In genomic region chr1:37505348-37505730, GRCm38 (mm10) we compare ENCODE assay signal across 14 mouse cellular contexts. TPM values are rescaled to one million over a fixed set of nuclear protein-coding genes. Genes with fewer than 3 reads are reported as not detected.
DNase-seq lines count a peak whose midpoint lies in the region; ATAC-seq and TF ChIP-seq lines count a peak whose summit lies in the region.
"Had no signal": no experiment of that assay in that cellular context is flagged by ENCODE, and none has a peak within 500 bp of the region (broad histone marks: within the 10 kb centered on the region; RNA-seq: fewer than 3 reads in every experiment).

No protein-coding gene starts in this region.

- no peak for DNase-seq in kidney, adult 8-10 months
- DNase-seq in thymus, postnatal 25 days, result peak; percentile 40
- DNase-seq in thymus, adult 18-20 months, result no peak
- DNase-seq in limb, embryonic 14.5 days (ENCODE audit: low spot score), result no peak
- DNase-seq in layer of hippocampus, adult 9-10 months (ENCODE audit: low spot score), result no peak
- no peak for DNase-seq in forebrain, postnatal 0 days
- DNase-seq: adrenal gland, postnatal 14 days; cerebellum, postnatal 10 days; layer of hippocampus, postnatal 36 days had no signal

- H3K4me1 ChIP-seq in kidney, embryonic 14.5 days (ENCODE audit: control insufficient read depth, insufficient read depth, low read length), result peaks cover 9% of the 10 kb centered on the region; the same call in 1 of the 2 replicates
- H3K4me1 ChIP-seq in limb, embryonic 14.5 days (ENCODE audit: control insufficient read depth, insufficient read depth, low read length), result peaks cover 7% of the 10 kb centered on the region
- no peaks in the 10 kb centered on the region for H3K4me1 ChIP-seq in forebrain, postnatal 0 days (ENCODE audit: insufficient read depth)
- H3K4me1 ChIP-seq: embryonic facial prominence, embryonic 12.5 days; midbrain, embryonic 15.5 days had no signal

- peak overlapping the region; percentile 59 for H3K27ac ChIP-seq in kidney, embryonic 14.5 days (ENCODE audit: low read depth, low read length)
- 0 out of 2 replicates have a peak overlapping the region, but pooled peaks have one; percentile 45 for H3K27ac ChIP-seq in limb, embryonic 14.5 days (replicated peaks; ENCODE audit: low read depth, low read length)
- H3K27ac ChIP-seq in forebrain, postnatal 0 days (ENCODE audit: low read depth, low read length), result no peak overlapping the region
- H3K27ac ChIP-seq: embryonic facial prominence, embryonic 12.5 days; hindbrain, embryonic 14.5 days; midbrain, embryonic 15.5 days had no signal

- H3K27me3 ChIP-seq in kidney, embryonic 14.5 days (ENCODE audit: control insufficient read depth, insufficient read depth, low read length), result no peaks in the 10 kb centered on the region
- no peaks in the 10 kb centered on the region for H3K27me3 ChIP-seq in limb, embryonic 14.5 days (ENCODE audit: control insufficient read depth, insufficient read depth, low read length)
- no peaks in the 10 kb centered on the region for H3K27me3 ChIP-seq in forebrain, postnatal 0 days (ENCODE audit: insufficient read depth, low read length)
- H3K27me3 ChIP-seq: embryonic facial prominence, embryonic 12.5 days had no signal

- WGBS in kidney, embryonic 14.5 days, result 81% methylated on average over 9 of the region's 9 CpGs
- WGBS in limb, embryonic 14.5 days, result 88% methylated on average over 9 of the region's 9 CpGs
- WGBS in forebrain, postnatal 0 days, result 96% methylated on average over 9 of the region's 9 CpGs

- no peak overlapping the region for H3K9ac ChIP-seq in kidney, embryonic 14.5 days (ENCODE audit: low read depth, low read length)
- no peak overlapping the region for H3K9ac ChIP-seq in limb, embryonic 14.5 days (ENCODE audit: low read depth, low read length, severe bottlenecking)
- H3K9ac ChIP-seq in forebrain, postnatal 0 days, result no peak overlapping the region
- H3K9ac ChIP-seq: embryonic facial prominence, embryonic 12.5 days; hindbrain, embryonic 14.5 days; midbrain, embryonic 15.5 days had no signal

- no peak overlapping the region for H3K4me2 ChIP-seq in kidney, embryonic 14.5 days (replicated peaks; ENCODE audit: low read depth, low read length)
- no peak overlapping the region for H3K4me2 ChIP-seq in limb, embryonic 14.5 days (replicated peaks; ENCODE audit: low read depth, low read length, severe bottlenecking)
- H3K4me2 ChIP-seq in forebrain, postnatal 0 days (ENCODE audit: low read depth), result no peak overlapping the region
- H3K4me2 ChIP-seq: embryonic facial prominence, embryonic 12.5 days; hindbrain, embryonic 14.5 days; liver, embryonic 11.5 days; midbrain, embryonic 15.5 days had no signal

- no peak for ATAC-seq in kidney, embryonic 14.5 days (ENCODE audit: low FRiP score, low TSS enrichment)
- no peak for ATAC-seq in limb, embryonic 14.5 days (ENCODE audit: low FRiP score, low read depth)
- no peak for ATAC-seq in forebrain, postnatal 0 days
- ATAC-seq: midbrain, embryonic 15.5 days had no signal

- no peak overlapping the region for H3K4me3 ChIP-seq in kidney, embryonic 14.5 days (ENCODE audit: low read length)
- H3K4me3 ChIP-seq in limb, embryonic 14.5 days (replicated peaks; ENCODE audit: low read length), result no peak overlapping the region
- no peak overlapping the region for H3K4me3 ChIP-seq in forebrain, postnatal 0 days (ENCODE audit: low read depth, low read length)
- H3K4me3 ChIP-seq: embryonic facial prominence, embryonic 12.5 days; midbrain, embryonic 15.5 days had no signal

- TF ChIP-seq CTCF in forebrain, postnatal 0 days (IDR thresholded peaks at IDR 0.05; ENCODE audit: low read depth), result no peak

- 0 out of 2 replicates have a peak, but pooled peaks cover 9% of the 10 kb centered on the region for H3K9me3 ChIP-seq in kidney, embryonic 14.5 days (ENCODE audit: control insufficient read depth, low read length)
- H3K9me3 ChIP-seq in limb, embryonic 14.5 days (ENCODE audit: control insufficient read depth, low read length), result peaks cover 6% of the 10 kb centered on the region; the same call in 1 of the 2 replicates
- H3K9me3 ChIP-seq in forebrain, postnatal 0 days (ENCODE audit: low read length), result peaks cover 6% of the 10 kb centered on the region; the same call in 1 of the 2 replicates
- H3K9me3 ChIP-seq: midbrain, embryonic 15.5 days had no signal

- TF ChIP-seq POLR2A in limb, embryonic 14.5 days (IDR thresholded peaks at IDR 0.05; ENCODE audit: borderline replicate concordance, extremely low read depth, insufficient read depth, insufficient read length), result no peak

- H3K36me3 ChIP-seq in kidney, embryonic 14.5 days (ENCODE audit: control insufficient read depth, insufficient read depth, low read length), result no peaks in the 10 kb centered on the region
- no peaks in the 10 kb centered on the region for H3K36me3 ChIP-seq in limb, embryonic 14.5 days (ENCODE audit: control insufficient read depth, insufficient read depth, low read length)
- no peaks in the 10 kb centered on the region for H3K36me3 ChIP-seq in forebrain, postnatal 0 days (ENCODE audit: insufficient read depth)
- H3K36me3 ChIP-seq: embryonic facial prominence, embryonic 12.5 days; midbrain, embryonic 15.5 days had no signal

RNA-seq across cellular contexts. Expression of gene Mgat4a, which starts 35.5 kb away (rescaled TPM):
- polyA plus RNA-seq in kidney, embryonic 14.5 days (2014; fragmentation: Nextera tagmentation; extraction: Ambion mirVana), result 7.1 and 9.5 TPM in 2 replicates
- 6.8 and 8.2 TPM in 2 replicates for polyA plus RNA-seq in limb, embryonic 14.5 days (2012; rRNA removed)
- polyA plus RNA-seq in limb, embryonic 14.5 days (2014; fragmentation: Nextera tagmentation; extraction: Ambion mirVana), result 9.0 TPM in 2 replicates
- total RNA-seq in forebrain, postnatal 0 days (2014; rRNA removed), result 15.7 and 23.4 TPM in 2 replicates
- 5.0 and 8.2 TPM in 2 replicates for polyA plus RNA-seq in forebrain, postnatal 0 days (2015; fragmentation: Nextera tagmentation; extraction: Ambion mirVana)
